Mouse (Mus musculus) left cerebral cortex, postnatal 25 days (tissue): Measurements from ENCODE around the gene Atp6v0e. TPM values are rescaled to one million over a fixed set of nuclear protein-coding genes. Genes with fewer than 3 reads are reported as not detected.

Experiments
- DNase-seq, 2 experiments: peaks; one replicate each; pipeline ENCODE4 v3.0.0; 2022; ENCODE audit warnings: low spot score in 2 of 2, mixed read lengths in 1 of 2
- intact Hi-C: fragments of 180-260 bp; cut with DNase I; formaldehyde crosslinking; loops from one replicate; pipeline ENCODE4 v1.15.1; 2025
- total RNA-seq, 2 experiments: library from RNA; stranded (reverse); gene quantifications; 2 replicates each; pipeline ENCODE4 v1.2.3; 2021

Gene Atp6v0e
- total RNA-seq, 2 experiments from 2014 or later, result 40.7 to 41.7 TPM

GRCm38 (mm10) chr17:26676616-26677376 lies 13.8 kb downstream of the Atp6v0e start:
- DNase-seq, result peak in 1 of 2 experiments; percentile 76
- intact Hi-C loops, result loop anchor here (5.0 kb wide), 1 partner anchor 211 kb away; no protein-coding TSS in a partner anchor

- intact Hi-C loops, result loop anchor here (5.0 kb wide), 1 partner anchor 209 kb away; no protein-coding TSS in a partner anchor
Measured at GRCm38 (mm10) chr17:26677711-26678637, 14.9 kb downstream of the Atp6v0e start.

GRCm38 (mm10) chr17:26681276-26681675 lies 18.2 kb downstream of the Atp6v0e start:
- DNase-seq, result no peak
- intact Hi-C loops, result no loop called here

More at GRCm38 (mm10) chr17:26677711-26678637, 14.9 kb downstream of the Atp6v0e start:
- no peak for DNase-seq

GRCm38 (mm10) chr17:26686334-26687000 lies 23.4 kb downstream of the Atp6v0e start:
- intact Hi-C loops, result no loop called here
- no peak for DNase-seq

- intact Hi-C loops, result no loop called here
- no peak for DNase-seq
Measured at GRCm38 (mm10) chr17:26688795-26689735, 26.0 kb downstream of the Atp6v0e start.

GRCm38 (mm10) chr17:26689810-26690209 lies 26.8 kb downstream of the Atp6v0e start:
- intact Hi-C loops, result no loop called here
- DNase-seq, result no peak

- intact Hi-C loops, result no loop called here
- no peak for DNase-seq
Measured at GRCm38 (mm10) chr17:26690236-26690635, 27.2 kb downstream of the Atp6v0e start.

- intact Hi-C loops, result no loop called here
- no peak for DNase-seq
Measured at GRCm38 (mm10) chr17:26691110-26691509, 28.1 kb downstream of the Atp6v0e start.

GRCm38 (mm10) chr17:26693424-26693823 lies 30.4 kb downstream of the Atp6v0e start:
- intact Hi-C loops, result no loop called here

GRCm38 (mm10) chr17:26694171-26694570 lies 31.1 kb downstream of the Atp6v0e start:
- DNase-seq, result peak in 1 of 2 experiments; percentile 60
- intact Hi-C loops, result no loop called here

More at GRCm38 (mm10) chr17:26693424-26693823, 30.4 kb downstream of the Atp6v0e start:
- DNase-seq, result peak in 1 of 2 experiments; percentile 74

GRCm38 (mm10) chr17:26695193-26695592 lies 32.2 kb downstream of the Atp6v0e start:
- DNase-seq, result no peak
- intact Hi-C loops, result no loop called here

- intact Hi-C loops, result no loop called here
- no peak for DNase-seq
Measured at GRCm38 (mm10) chr17:26698846-26699245, 35.8 kb downstream of the Atp6v0e start.

GRCm38 (mm10) chr17:26699819-26700616 lies 37.0 kb downstream of the Atp6v0e start:
- no peak for DNase-seq
- intact Hi-C loops, result no loop called here

- no peak for DNase-seq
- intact Hi-C loops, result no loop called here
Measured at GRCm38 (mm10) chr17:26701565-26701964, 38.5 kb downstream of the Atp6v0e start.

GRCm38 (mm10) chr17:26702621-26703020 lies 39.6 kb downstream of the Atp6v0e start:
- DNase-seq, result no peak
- intact Hi-C loops, result no loop called here

GRCm38 (mm10) chr17:26703671-26704070 lies 40.6 kb downstream of the Atp6v0e start:
- intact Hi-C loops, result no loop called here
- DNase-seq, result no peak

- peak in 1 of 2 experiments; percentile 40 for DNase-seq
- intact Hi-C loops, result no loop called here
Measured at GRCm38 (mm10) chr17:26705463-26706359, 42.7 kb downstream of the Atp6v0e start.
